Mouse (Mus musculus) liver, postnatal 0 days (tissue): ENCODE measurements at regions not wholly inside any gene's neighbourhood (a gene's known extent, or its start where the extent isn't known, plus 50 kb on each side); places are given as distances from the start of the nearest gene placed in this dataset.

Experiments used
- ATAC-seq: fragments of 200-750 bp; cut with Nextera tagmentation; 2 replicates; pipeline ENCODE4 v1.8.0; 2017; ENCODE audit warnings: mild to moderate bottlenecking, moderate library complexity
- DNase-seq: peaks from one replicate; pipeline ENCODE4 v3.0.0-alpha.2; 2016
- H3K27ac ChIP-seq: fragments of 300-500 bp; sonication (generic); 2 replicates; pipeline ENCODE4 v1.5.1; 2014; ENCODE audit warnings: antibody characterized with exemption, moderate library complexity, mild to moderate bottlenecking, low read depth
- H3K27me3 ChIP-seq: fragments of 300-500 bp; sonication (generic); 2 replicates; pipeline ENCODE4 v1.6.1; 2014; ENCODE audit warnings: low read length, control low read depth, mixed read lengths; ENCODE audit not compliant: insufficient read depth
- H3K36me3 ChIP-seq: fragments of 300-500 bp; sonication (generic); replicated peaks from 2 replicates; pipeline ENCODE4 v1.6.1; 2014; ENCODE audit warnings: mild to moderate bottlenecking, control low read depth, low read length, moderate library complexity, mixed read lengths; ENCODE audit not compliant: insufficient read depth
- H3K4me1 ChIP-seq: fragments of 300-500 bp; sonication (generic); 2 replicates; pipeline ENCODE4 v1.6.1; 2014; ENCODE audit warnings: antibody characterized with exemption, mild to moderate bottlenecking, control low read depth; ENCODE audit not compliant: insufficient read depth
- H3K4me2 ChIP-seq: fragments of 300-500 bp; sonication (generic); 2 replicates; pipeline ENCODE4 v1.6.1; 2014; ENCODE audit warnings: low read depth, mild to moderate bottlenecking, low read length, moderate library complexity, mixed read lengths
- H3K4me3 ChIP-seq: fragments of 300-500 bp; sonication (generic); 2 replicates; pipeline ENCODE4 v1.5.1; 2014; ENCODE audit warnings: low read depth, low read length
- H3K9ac ChIP-seq: fragments of 300-500 bp; sonication (generic); replicated peaks from 2 replicates; pipeline ENCODE4 v1.6.1; 2014; ENCODE audit warnings: mild to moderate bottlenecking, moderate library complexity
- H3K9me3 ChIP-seq: fragments of 300-500 bp; sonication (generic); 2 replicates; pipeline ENCODE4 v1.6.1; 2016; ENCODE audit warnings: mild to moderate bottlenecking, control low read depth, low read length, mixed read lengths
- CTCF ChIP-seq: sonication (generic); IDR thresholded peaks from 2 replicates; pipeline ENCODE4 v1.5.1; 2016; ENCODE audit warnings: antibody characterized with exemption, low read depth
- EP300 ChIP-seq: IDR thresholded peaks from 2 replicates; pipeline ENCODE4 v1.6.1; 2016; ENCODE audit warnings: antibody characterized with exemption, low read depth, mild to moderate bottlenecking
- WGBS: fragments of 180-500 bp; shearing (Covaris S2); extraction: QIAGEN DNeasy Blood & Tissue Kit; methylation state at CpG from one replicate; pipeline ENCODE4 v1.1.7; 2014; ENCODE audit not compliant: insufficient replicate concordance; 5-methylcytosine and 5-hydroxymethylcytosine counted together

GRCm38 (mm10) chr2:168332972-168333371, 51.4 kb upstream of the Kcng1 start:
- Histone ChIP-seq H3K9me3 (no peaks in the 10 kb centered on the region), H3K27me3 (no peaks in the 10 kb centered on the region), H3K36me3 (no peaks in the 10 kb centered on the region), H3K4me1 (no peaks in the 10 kb centered on the region), H3K4me2 (no peak overlapping the region), H3K27ac (no peak overlapping the region), H3K9ac (no peak overlapping the region), H3K4me3 (no peak overlapping the region)
- DNase-seq = no peak
- TF ChIP-seq EP300 (no peak), CTCF (no peak)
- 30% methylated on average over 6 of the region's 6 CpGs for WGBS
- ATAC-seq = no peak
